Mouse (Mus musculus) brown adipose tissue, adult 24 weeks (tissue): Measurements from ENCODE around the gene Cdh1. TPM values are rescaled to one million over a fixed set of nuclear protein-coding genes. Genes with fewer than 3 reads are reported as not detected.
A peak's percentile ranks its signal among the peaks of the same experiment; 100 is the strongest.

Source experiments
- H3K27ac ChIP-seq: fragments of 200-500 bp; replicated peaks from 2 replicates; pipeline ENCODE4 v1.5.1; 2012; ENCODE audit warnings: low read depth, mild to moderate bottlenecking, low read length
- H3K4me1 ChIP-seq: fragments of 200-500 bp; 2 replicates; pipeline ENCODE4 v1.6.1; 2012; ENCODE audit warnings: low read length, mixed read lengths; ENCODE audit not compliant: control insufficient read depth, insufficient read depth, insufficient read length
- H3K4me3 ChIP-seq: fragments of 200-500 bp; 2 replicates; pipeline ENCODE4 v1.5.1; 2012; ENCODE audit warnings: low read depth, mild to moderate bottlenecking, low read length, moderate library complexity; ENCODE audit not compliant: insufficient read depth
- polyA plus RNA-seq: library from polyadenylated mRNA; stranded (reverse); fragments of >200 nt; gene quantifications from 2 replicates; pipeline ENCODE4 v1.2.4, GENCODE M21; 2012; ENCODE audit not compliant: missing spikeins, insufficient read depth, insufficient read length

Cdh1 gene
- polyA plus RNA-seq, 1 experiment = not detected

GRCm38 (mm10) chr8:106701360-106701759, 98.2 kb downstream of the Cdh1 start:
- Histone ChIP-seq H3K27ac (no peak overlapping the region), H3K4me1 (peaks cover 6% of the 10 kb centered on the region; the same call in 1 of the 2 replicates), H3K4me3 (no peak overlapping the region)

GRCm38 (mm10) chr8:106704199-106704900, 101.2 kb downstream of the Cdh1 start:
- Histone ChIP-seq H3K4me3 (no peak overlapping the region), H3K4me1 (peaks cover 9% of the 10 kb centered on the region; the same call in 1 of the 2 replicates), H3K27ac (peak overlapping the region; percentile 68)

- peak overlapping the region; percentile 68 for H3K27ac ChIP-seq
- peak overlapping the region; percentile 4; the same call in 1 of the 2 replicates for H3K4me3 ChIP-seq
Observed at GRCm38 (mm10) chr8:106704901-106705321, 101.8 kb downstream of the Cdh1 start.

GRCm38 (mm10) chr8:106706194-106706593, 103.0 kb downstream of the Cdh1 start:
- Histone ChIP-seq H3K27ac (peak overlapping the region; percentile 79), H3K4me3 (no peak overlapping the region), H3K4me1 (peaks cover 9% of the 10 kb centered on the region; the same call in 1 of the 2 replicates)

More at GRCm38 (mm10) chr8:106704901-106705321, 101.8 kb downstream of the Cdh1 start:
- H3K4me1 ChIP-seq = peaks cover 9% of the 10 kb centered on the region; the same call in 1 of the 2 replicates

GRCm38 (mm10) chr8:106710002-106710401, 106.9 kb downstream of the Cdh1 start:
- Histone ChIP-seq H3K4me1 (peaks cover 6% of the 10 kb centered on the region; the same call in 1 of the 2 replicates), H3K4me3 (no peak overlapping the region)

GRCm38 (mm10) chr8:106712487-106712886, 109.3 kb downstream of the Cdh1 start:
- H3K27ac ChIP-seq = no peak overlapping the region
- H3K4me1 ChIP-seq = peaks cover 4% of the 10 kb centered on the region; the same call in 1 of the 2 replicates
- no peak overlapping the region for H3K4me3 ChIP-seq

More at GRCm38 (mm10) chr8:106710002-106710401, 106.9 kb downstream of the Cdh1 start:
- no peak overlapping the region for H3K27ac ChIP-seq

GRCm38 (mm10) chr8:106714297-106714696, 111.1 kb downstream of the Cdh1 start:
- Histone ChIP-seq H3K4me3 (no peak overlapping the region), H3K4me1 (peaks cover 4% of the 10 kb centered on the region; the same call in 1 of the 2 replicates), H3K27ac (0 out of 2 replicates have a peak overlapping the region, but pooled peaks have one; percentile 56)

GRCm38 (mm10) chr8:106718091-106718500, 114.9 kb downstream of the Cdh1 start:
- 0 out of 2 replicates have a peak overlapping the region, but pooled peaks have one; percentile 6 for H3K27ac ChIP-seq
- peaks cover 9% of the 10 kb centered on the region; the same call in 1 of the 2 replicates for H3K4me1 ChIP-seq
- H3K4me3 ChIP-seq = no peak overlapping the region

Other genes starting within 250 kb of the Cdh1 start
- 1.0 and 2.1 TPM in 2 replicates for gene Zfp90, start 188.0 kb upstream of the Cdh1 start, polyA plus RNA-seq
- not detected in 2 replicates for gene 6030452D12Rik, start 102.8 kb upstream of the Cdh1 start, polyA plus RNA-seq
- not detected in 2 replicates for gene Cdh3, start 92.5 kb upstream of the Cdh1 start, polyA plus RNA-seq
- 34.1 and 57.5 TPM in 2 replicates for gene Gm10073, start 29.9 kb upstream of the Cdh1 start, polyA plus RNA-seq
- 1.9 and 2.5 TPM in 2 replicates for gene Tango6, start 79.7 kb downstream of the Cdh1 start, polyA plus RNA-seq